Mouse (Mus musculus): ENCODE data around the gene Adcy5. TPM values are rescaled to one million over a fixed set of nuclear protein-coding genes. Genes with fewer than 3 reads are reported as not detected.

The Adcy5 gene
- polyA plus RNA-seq, 1 experiment from 2014 or later, result 0.72 TPM

- no peak overlapping the region for H3K4me3 ChIP-seq
- peak overlapping the region; percentile 38; the same call in 1 of the 2 replicates for H3K27ac ChIP-seq (replicated peaks)
- 41% methylated on average over 4 of the region's 4 CpGs for WGBS
- no peaks in the 10 kb centered on the region for H3K36me3 ChIP-seq
- H3K9me3 ChIP-seq (replicated peaks), result no peaks in the 10 kb centered on the region
- H3K27me3 ChIP-seq (ENCODE audit: low read depth, poor library complexity, severe bottlenecking), result no peaks in the 10 kb centered on the region
- DNase-seq (ENCODE audit: low spot score), result no peak
- H3K4me1 ChIP-seq, result peaks cover 23% of the 10 kb centered on the region
These were observed 66.9 kb downstream of the Adcy5 start for GRCm38 (mm10) chr16:35221581-35221980.

- peaks cover 15% of the 10 kb centered on the region for H3K4me1 ChIP-seq
- DNase-seq (ENCODE audit: low spot score), result no peak
- H3K27me3 ChIP-seq (ENCODE audit: low read depth, poor library complexity, severe bottlenecking), result no peaks in the 10 kb centered on the region
- whole genome bisulfite sequencing, result 87% methylated on average over 4 of the region's 4 CpGs
- no peaks in the 10 kb centered on the region for H3K9me3 ChIP-seq (replicated peaks)
- H3K36me3 ChIP-seq, result no peaks in the 10 kb centered on the region
- no peak overlapping the region for H3K4me3 ChIP-seq
- no peak overlapping the region for H3K27ac ChIP-seq (replicated peaks)
These were observed 69.3 kb downstream of the Adcy5 start for GRCm38 (mm10) chr16:35223930-35224329.

GRCm38 (mm10) chr16:35224716-35225115 lies 70.0 kb downstream of the Adcy5 start:
- Histone ChIP-seq H3K27me3 (ENCODE audit: low read depth, poor library complexity, severe bottlenecking) (no peaks in the 10 kb centered on the region), H3K27ac (replicated peaks) (no peak overlapping the region), H3K36me3 (no peaks in the 10 kb centered on the region), H3K4me1 (peaks cover 19% of the 10 kb centered on the region), H3K9me3 (replicated peaks) (no peaks in the 10 kb centered on the region), H3K4me3 (no peak overlapping the region)
- 91% methylated on average over 14 of the region's 14 CpGs for WGBS
- DNase-seq (ENCODE audit: low spot score), result no peak

- DNase-seq (ENCODE audit: low spot score), result no peak
- H3K9me3 ChIP-seq (replicated peaks), result no peaks in the 10 kb centered on the region
- WGBS, result 71% methylated on average over 11 of the region's 11 CpGs
- H3K27ac ChIP-seq (replicated peaks), result peak overlapping the region; percentile 50
- H3K4me3 ChIP-seq, result no peak overlapping the region
- no peaks in the 10 kb centered on the region for H3K27me3 ChIP-seq (ENCODE audit: low read depth, poor library complexity, severe bottlenecking)
- no peaks in the 10 kb centered on the region for H3K36me3 ChIP-seq
- peaks cover 24% of the 10 kb centered on the region for H3K4me1 ChIP-seq
These were observed 74.9 kb downstream of the Adcy5 start for GRCm38 (mm10) chr16:35229582-35229981.

- no peaks in the 10 kb centered on the region for H3K36me3 ChIP-seq
- peak overlapping the region; percentile 75 for H3K27ac ChIP-seq (replicated peaks)
- DNase-seq (ENCODE audit: low spot score), result no peak
- no peaks in the 10 kb centered on the region for H3K27me3 ChIP-seq (ENCODE audit: low read depth, poor library complexity, severe bottlenecking)
- no peak overlapping the region for H3K4me3 ChIP-seq
- H3K9me3 ChIP-seq (replicated peaks), result no peaks in the 10 kb centered on the region
- 52% methylated on average over 14 of the region's 14 CpGs for WGBS
- peaks cover 29% of the 10 kb centered on the region for H3K4me1 ChIP-seq
These were observed 77.6 kb downstream of the Adcy5 start for GRCm38 (mm10) chr16:35232153-35232750.

- H3K4me3 ChIP-seq, result no peak overlapping the region
- no peaks in the 10 kb centered on the region for H3K27me3 ChIP-seq (ENCODE audit: low read depth, poor library complexity, severe bottlenecking)
- H3K4me1 ChIP-seq, result peaks cover 31% of the 10 kb centered on the region
- H3K27ac ChIP-seq (replicated peaks), result no peak overlapping the region
- no peaks in the 10 kb centered on the region for H3K36me3 ChIP-seq
- WGBS, result 88% methylated on average over 4 of the region's 4 CpGs
- H3K9me3 ChIP-seq (replicated peaks), result no peaks in the 10 kb centered on the region
- DNase-seq (ENCODE audit: low spot score), result no peak
These were observed 78.7 kb downstream of the Adcy5 start for GRCm38 (mm10) chr16:35233329-35233728.

- 88% methylated on average over 7 of the region's 7 CpGs for WGBS
- Histone ChIP-seq H3K36me3 (no peaks in the 10 kb centered on the region), H3K27ac (replicated peaks) (no peak overlapping the region), H3K4me1 (peaks cover 29% of the 10 kb centered on the region), H3K27me3 (ENCODE audit: low read depth, poor library complexity, severe bottlenecking) (no peaks in the 10 kb centered on the region), H3K9me3 (replicated peaks) (no peaks in the 10 kb centered on the region), H3K4me3 (no peak overlapping the region)
- no peak for DNase-seq (ENCODE audit: low spot score)
These were observed 82.4 kb downstream of the Adcy5 start for GRCm38 (mm10) chr16:35237091-35237490.

- H3K4me3 ChIP-seq, result no peak overlapping the region
- no peaks in the 10 kb centered on the region for H3K9me3 ChIP-seq (replicated peaks)
- H3K4me1 ChIP-seq, result peaks cover 20% of the 10 kb centered on the region
- DNase-seq (ENCODE audit: low spot score), result no peak
- H3K27me3 ChIP-seq (ENCODE audit: low read depth, poor library complexity, severe bottlenecking), result no peaks in the 10 kb centered on the region
- 66% methylated on average over 12 of the region's 12 CpGs for WGBS
- H3K27ac ChIP-seq (replicated peaks), result peak overlapping the region; percentile 4; the same call in 1 of the 2 replicates
- no peaks in the 10 kb centered on the region for H3K36me3 ChIP-seq
These were observed 84.8 kb downstream of the Adcy5 start for GRCm38 (mm10) chr16:35239318-35239965.

GRCm38 (mm10) chr16:35239966-35240730 lies 85.5 kb downstream of the Adcy5 start:
- H3K9me3 ChIP-seq (replicated peaks), result no peaks in the 10 kb centered on the region
- H3K4me1 ChIP-seq, result peaks cover 20% of the 10 kb centered on the region
- no peaks in the 10 kb centered on the region for H3K27me3 ChIP-seq (ENCODE audit: low read depth, poor library complexity, severe bottlenecking)
- no peak overlapping the region for H3K4me3 ChIP-seq
- DNase-seq (ENCODE audit: low spot score), result no peak
- no peaks in the 10 kb centered on the region for H3K36me3 ChIP-seq
- no peak overlapping the region for H3K27ac ChIP-seq (replicated peaks)
- WGBS, result 87% methylated on average over 4 of the region's 4 CpGs

GRCm38 (mm10) chr16:35247364-35247763 lies 92.7 kb downstream of the Adcy5 start:
- Histone ChIP-seq H3K4me3 (no peak overlapping the region), H3K36me3 (no peaks in the 10 kb centered on the region), H3K27ac (replicated peaks) (no peak overlapping the region), H3K9me3 (replicated peaks) (no peaks in the 10 kb centered on the region), H3K4me1 (peaks cover 10% of the 10 kb centered on the region), H3K27me3 (ENCODE audit: low read depth, poor library complexity, severe bottlenecking) (no peaks in the 10 kb centered on the region)
- WGBS, result 73% methylated on average over 3 of the region's 3 CpGs
- no peak for DNase-seq (ENCODE audit: low spot score)

GRCm38 (mm10) chr16:35248825-35249224 lies 94.1 kb downstream of the Adcy5 start:
- Histone ChIP-seq H3K4me3 (no peak overlapping the region), H3K36me3 (no peaks in the 10 kb centered on the region), H3K9me3 (replicated peaks) (no peaks in the 10 kb centered on the region), H3K4me1 (peaks cover 23% of the 10 kb centered on the region), H3K27ac (replicated peaks) (0 out of 2 replicates have a peak overlapping the region, but pooled peaks have one; percentile 9), H3K27me3 (ENCODE audit: low read depth, poor library complexity, severe bottlenecking) (no peaks in the 10 kb centered on the region)
- DNase-seq (ENCODE audit: low spot score), result no peak
- WGBS, result 64% methylated on average over 9 of the region's 9 CpGs

- no peak overlapping the region; the same call in 1 of the 2 replicates for H3K27ac ChIP-seq (replicated peaks)
- H3K4me3 ChIP-seq, result no peak overlapping the region
- no peaks in the 10 kb centered on the region for H3K9me3 ChIP-seq (replicated peaks)
- no peak for DNase-seq (ENCODE audit: low spot score)
- 96% methylated on average over 6 of the region's 6 CpGs for WGBS
- peaks cover 25% of the 10 kb centered on the region for H3K4me1 ChIP-seq
- H3K36me3 ChIP-seq, result no peaks in the 10 kb centered on the region
- H3K27me3 ChIP-seq (ENCODE audit: low read depth, poor library complexity, severe bottlenecking), result no peaks in the 10 kb centered on the region
These were observed 95.1 kb downstream of the Adcy5 start for GRCm38 (mm10) chr16:35249763-35250162.

GRCm38 (mm10) chr16:35251690-35252089 lies 97.0 kb downstream of the Adcy5 start:
- no peaks in the 10 kb centered on the region for H3K36me3 ChIP-seq
- H3K4me1 ChIP-seq, result peaks cover 25% of the 10 kb centered on the region
- no peaks in the 10 kb centered on the region for H3K9me3 ChIP-seq (replicated peaks)
- H3K27me3 ChIP-seq (ENCODE audit: low read depth, poor library complexity, severe bottlenecking), result no peaks in the 10 kb centered on the region
- no peak overlapping the region for H3K27ac ChIP-seq (replicated peaks)
- 94% methylated on average over 6 of the region's 6 CpGs for WGBS
- no peak overlapping the region for H3K4me3 ChIP-seq
- DNase-seq (ENCODE audit: low spot score), result no peak

Measured in midbrain, embryonic 10.5 days (tissue).